Mouse (Mus musculus): Measurements from ENCODE around the gene Vsx2.

The Vsx2 gene

GRCm38 (mm10) chr12:84569336-84569970 is at the start of gene Vsx2:
TSS of gene Vsx2 (plus strand) at chr12:84569762.
- DNase-seq (ENCODE audit: low read depth): no peak

- no peak for DNase-seq (ENCODE audit: low read depth)
These were observed 45.8 kb upstream of the Vsx2 start for GRCm38 (mm10) chr12:84523728-84524127.

- DNase-seq (ENCODE audit: low read depth): no peak
These were observed 45.2 kb upstream of the Vsx2 start for GRCm38 (mm10) chr12:84524147-84525050.

DNA sequence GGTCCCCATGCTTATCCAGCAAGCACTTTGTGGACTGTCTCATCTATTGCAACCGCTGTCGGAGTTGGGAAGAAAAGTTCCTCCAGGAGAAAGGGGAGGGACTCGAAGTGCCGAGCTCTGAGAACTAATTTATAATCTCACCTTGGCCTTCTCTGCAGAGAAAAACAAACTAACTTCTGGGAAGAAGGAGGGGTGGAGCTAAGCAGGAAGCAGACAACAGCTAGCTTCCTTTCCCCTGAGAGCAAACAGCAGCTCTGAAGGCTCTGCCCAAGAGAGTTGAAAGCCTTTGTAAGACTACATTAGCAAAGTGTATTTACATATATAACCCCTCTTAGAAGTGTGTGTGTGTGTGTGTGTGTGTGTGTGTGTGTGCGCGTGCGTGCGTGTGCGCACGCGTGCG is 44.1 kb upstream of the Vsx2 start:
- DNase-seq (ENCODE audit: low read depth): peak; percentile 31

- DNase-seq (ENCODE audit: low read depth): peak; percentile 60
These were observed 39.1 kb upstream of the Vsx2 start for GRCm38 (mm10) chr12:84530426-84530825.

DNA sequence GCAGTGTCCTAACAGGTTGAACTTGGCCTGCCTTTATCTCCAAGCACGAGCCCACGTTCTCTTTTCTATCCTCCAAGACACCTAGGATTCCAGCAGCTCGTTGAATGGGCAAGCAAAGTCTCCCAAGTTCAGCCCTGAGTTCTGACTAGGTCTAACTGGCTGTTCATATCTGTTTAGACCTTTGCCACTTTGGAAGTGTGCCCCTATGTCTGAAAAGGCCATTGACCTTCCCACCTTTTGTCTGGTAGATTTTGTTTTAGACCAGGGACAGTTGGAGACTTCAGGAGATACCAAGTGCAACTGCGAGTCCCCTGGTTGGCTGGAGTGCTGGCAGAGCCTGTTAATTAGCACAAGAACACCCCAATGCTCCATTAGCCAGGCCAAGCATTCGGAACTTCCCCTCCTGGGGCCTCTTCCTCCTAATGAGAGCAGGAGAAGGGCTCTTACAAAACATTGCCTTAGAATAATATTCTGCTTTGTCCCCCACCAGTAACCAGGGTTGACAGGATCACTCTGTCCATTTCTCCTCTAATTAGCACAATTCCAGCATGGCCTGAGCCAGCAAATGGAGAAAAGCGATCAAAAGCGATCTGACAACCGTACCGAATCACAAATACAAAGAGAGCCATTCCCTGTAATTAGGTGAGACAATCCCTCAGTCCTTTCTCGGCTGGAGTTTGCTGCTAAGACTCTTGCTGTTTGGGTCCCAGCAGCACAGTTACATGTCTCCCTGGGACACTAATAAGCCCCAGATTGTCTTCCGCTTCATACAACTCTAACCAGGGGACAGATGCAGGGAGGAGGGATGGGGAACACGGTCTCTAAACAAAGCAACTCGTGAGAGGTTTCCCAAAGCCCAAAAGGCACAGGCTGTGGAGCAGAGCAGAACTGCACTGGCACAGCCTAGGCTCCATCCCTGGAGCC is 37.4 kb upstream of the Vsx2 start:
- DNase-seq (ENCODE audit: low read depth): no peak

GRCm38 (mm10) chr12:84532830-84533199 is 36.7 kb upstream of the Vsx2 start:
- DNase-seq (ENCODE audit: low read depth): no peak

GRCm38 (mm10) chr12:84533706-84534486 is 35.7 kb upstream of the Vsx2 start:
- peak; percentile 40 for DNase-seq (ENCODE audit: low read depth)

GRCm38 (mm10) chr12:84539537-84539936 is 30.0 kb upstream of the Vsx2 start:
- DNase-seq (ENCODE audit: low read depth): peak; percentile 63

DNA sequence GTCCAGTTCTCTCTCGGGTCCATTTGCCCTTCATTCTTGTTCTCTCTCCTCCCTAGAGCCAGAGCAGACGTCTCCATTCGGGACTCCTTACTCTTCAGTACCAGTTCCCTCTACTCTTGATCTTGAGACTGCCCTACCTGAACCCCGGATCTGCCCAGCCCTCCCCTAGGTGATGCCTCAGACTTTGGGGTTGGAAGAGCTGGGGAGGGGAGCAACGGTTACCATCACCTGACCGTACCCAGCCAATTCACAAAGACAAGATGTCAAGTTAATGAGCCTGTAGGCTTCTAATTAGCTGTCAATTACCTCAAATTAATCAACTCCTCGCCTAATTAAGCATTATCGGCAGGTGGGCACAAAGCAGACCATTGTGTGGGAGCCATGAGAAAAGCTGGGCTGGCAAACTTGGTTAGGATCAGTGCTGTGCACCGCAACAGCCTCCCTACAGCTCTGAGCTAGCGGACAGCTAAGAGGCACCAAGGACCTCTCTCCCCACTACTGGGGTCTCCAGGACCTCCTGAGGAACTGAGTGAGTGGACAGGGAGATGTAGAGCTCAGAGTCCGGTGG is 28.1 kb upstream of the Vsx2 start:
- no peak for DNase-seq (ENCODE audit: low read depth)

- peak; percentile 63 for DNase-seq (ENCODE audit: low read depth)
These were observed 23.5 kb upstream of the Vsx2 start for GRCm38 (mm10) chr12:84546028-84546427.

- DNase-seq (ENCODE audit: low read depth): no peak
These were observed 22.9 kb upstream of the Vsx2 start for GRCm38 (mm10) chr12:84546577-84547085.

DNA sequence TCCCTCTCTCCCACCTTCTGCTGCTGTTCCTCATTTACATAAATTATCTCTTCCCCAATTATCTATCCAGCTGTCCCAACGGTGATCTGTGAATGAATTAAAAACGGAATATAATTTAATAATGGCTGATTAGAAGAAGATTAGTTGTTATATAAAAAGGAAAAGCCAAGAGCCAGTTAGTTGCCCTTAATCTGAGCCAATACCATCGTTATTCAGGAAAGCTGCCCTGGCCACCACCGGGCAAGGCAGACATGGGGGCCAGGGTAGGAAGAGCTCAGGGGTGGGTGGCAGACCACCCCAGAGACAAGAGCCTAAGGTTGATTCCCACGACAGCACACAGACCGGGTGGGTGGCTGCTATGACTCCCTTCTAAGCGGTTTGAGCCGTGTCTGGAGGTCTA is 21.3 kb upstream of the Vsx2 start:
- no peak for DNase-seq (ENCODE audit: low read depth)

GRCm38 (mm10) chr12:84555218-84555617 is 14.3 kb upstream of the Vsx2 start:
- DNase-seq (ENCODE audit: low read depth): no peak

- DNase-seq (ENCODE audit: low read depth): peak; percentile 24
These were observed 7.0 kb upstream of the Vsx2 start for GRCm38 (mm10) chr12:84562558-84562957.

DNA sequence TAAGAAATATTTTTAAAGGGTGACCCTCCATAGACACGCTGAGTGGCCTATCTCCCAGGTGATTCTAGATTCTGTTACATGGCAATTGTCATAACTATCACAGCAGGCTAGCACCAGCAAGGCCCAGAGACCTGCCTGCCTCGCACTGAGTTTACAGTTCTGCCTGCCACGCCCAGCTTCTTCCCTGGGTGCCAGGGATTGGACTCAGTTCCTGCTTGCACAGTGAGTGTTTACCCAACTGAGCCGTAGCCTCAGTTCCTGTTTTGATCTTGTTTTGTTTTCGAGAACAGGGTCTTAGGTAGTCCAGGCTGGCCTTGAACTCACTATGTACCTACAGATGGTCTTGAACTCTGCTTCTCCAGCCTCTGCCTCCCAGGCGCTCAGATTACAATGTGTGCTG is 2.0 kb upstream of the Vsx2 start:
- DNase-seq (ENCODE audit: low read depth): no peak

- no peak for DNase-seq (ENCODE audit: low read depth)
These were observed 573 bp downstream of the Vsx2 start for GRCm38 (mm10) chr12:84569976-84570693.

GRCm38 (mm10) chr12:84570694-84571415 is 1.3 kb downstream of the Vsx2 start:
- DNase-seq (ENCODE audit: low read depth): no peak

GRCm38 (mm10) chr12:84571466-84572340 is 2.1 kb downstream of the Vsx2 start:
- DNase-seq (ENCODE audit: low read depth): no peak

All from 416B (cell line).